Mouse (Mus musculus): ENCODE data around the gene Bnipl. TPM values are rescaled to one million over a fixed set of nuclear protein-coding genes. Genes with fewer than 3 reads are reported as not detected.

The Bnipl gene
- polyA plus RNA-seq, 1 experiment = not detected

DNA sequence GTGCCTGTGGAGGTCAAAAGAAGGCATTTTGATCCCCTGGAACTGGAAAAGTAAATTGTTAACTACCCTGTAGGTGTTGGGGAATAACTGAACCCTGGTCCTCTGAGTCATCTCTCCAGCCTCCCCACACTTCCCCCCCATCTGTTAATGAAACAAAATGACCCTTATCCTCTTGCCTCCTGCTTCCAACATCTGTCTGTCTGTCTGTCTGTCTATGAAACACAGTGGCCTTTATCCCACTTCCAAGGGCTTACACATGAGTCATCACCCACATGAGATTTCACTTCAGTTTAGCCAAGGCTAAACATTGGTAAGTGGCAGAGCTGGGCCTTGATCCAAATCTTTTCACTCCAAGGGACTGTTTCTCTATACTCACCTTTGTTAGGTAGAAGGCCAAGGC, 16.9 kb upstream of the Bnipl start:
- no peak overlapping the region for H3K4me3 ChIP-seq (ENCODE audit: insufficient read depth, low read length)
- H3K4me1 ChIP-seq (ENCODE audit: control insufficient read depth, insufficient read depth, low read length) = no peaks in the 10 kb centered on the region
- H3K27ac ChIP-seq (ENCODE audit: insufficient read depth, low read length) = no peak overlapping the region
- no peak for TF ChIP-seq CTCF (IDR thresholded peaks at IDR 0.05; ENCODE audit: borderline replicate concordance, insufficient read depth, low read length)
- TF ChIP-seq POLR2A (IDR thresholded peaks at IDR 0.05; ENCODE audit: low read depth, low read length) = no peak

- Histone ChIP-seq H3K27ac (ENCODE audit: insufficient read depth, low read length) (no peak overlapping the region), H3K4me3 (ENCODE audit: insufficient read depth, low read length) (no peak overlapping the region), H3K4me1 (ENCODE audit: control insufficient read depth, insufficient read depth, low read length) (peaks cover 6% of the 10 kb centered on the region; the same call in 1 of the 2 replicates)
- TF ChIP-seq CTCF (IDR thresholded peaks at IDR 0.05; ENCODE audit: borderline replicate concordance, insufficient read depth, low read length) (no peak), POLR2A (IDR thresholded peaks at IDR 0.05; ENCODE audit: low read depth, low read length) (no peak)
Observed at GRCm38 (mm10) chr3:95266052-95266451, 15.1 kb upstream of the Bnipl start.

GRCm38 (mm10) chr3:95264724-95265123, 13.7 kb upstream of the Bnipl start:
- Histone ChIP-seq H3K27ac (ENCODE audit: insufficient read depth, low read length) (no peak overlapping the region), H3K4me3 (ENCODE audit: insufficient read depth, low read length) (no peak overlapping the region), H3K4me1 (ENCODE audit: control insufficient read depth, insufficient read depth, low read length) (peaks cover 6% of the 10 kb centered on the region; the same call in 1 of the 2 replicates)
- no peak for TF ChIP-seq POLR2A (IDR thresholded peaks at IDR 0.05; ENCODE audit: low read depth, low read length)
- TF ChIP-seq CTCF (IDR thresholded peaks at IDR 0.05; ENCODE audit: borderline replicate concordance, insufficient read depth, low read length) = no peak

DNA sequence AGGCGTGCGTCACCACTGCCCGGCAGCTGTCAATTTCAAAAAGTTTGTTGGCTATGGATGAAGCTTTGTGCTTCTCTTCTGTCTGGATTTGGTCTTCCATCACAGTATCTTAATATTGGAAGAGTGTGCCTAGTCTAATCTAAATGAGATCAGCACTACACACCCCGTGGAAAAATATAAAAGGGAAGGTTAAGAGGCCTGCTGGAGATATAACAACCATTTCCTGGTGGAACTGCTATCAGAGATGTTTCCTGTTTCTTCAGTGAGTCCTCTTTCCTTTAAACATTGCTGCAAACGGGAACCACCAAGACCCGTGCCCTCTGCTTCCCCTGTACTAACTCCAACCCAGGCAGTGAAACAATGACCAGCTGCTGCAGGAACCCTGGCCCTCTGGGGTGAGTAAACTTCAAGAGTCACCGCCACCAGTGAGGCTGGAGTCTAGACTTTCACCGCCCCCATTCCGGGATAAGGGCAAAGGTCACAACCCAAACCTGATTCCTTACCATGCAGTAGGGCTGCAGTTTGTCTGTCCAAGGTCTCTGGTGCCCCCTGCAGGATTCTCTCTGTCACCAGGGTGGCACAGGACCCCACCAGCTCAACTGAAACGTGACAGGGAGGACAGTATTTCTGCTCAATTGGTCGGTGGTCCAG, 12.2 kb upstream of the Bnipl start:
- no peak for TF ChIP-seq POLR2A (IDR thresholded peaks at IDR 0.05; ENCODE audit: low read depth, low read length)
- peak; percentile 52; the same call in 1 of the 2 replicates for TF ChIP-seq CTCF (IDR thresholded peaks at IDR 0.05; ENCODE audit: borderline replicate concordance, insufficient read depth, low read length)
- H3K4me3 ChIP-seq (ENCODE audit: insufficient read depth, low read length) = no peak overlapping the region
- H3K27ac ChIP-seq (ENCODE audit: insufficient read depth, low read length) = no peak overlapping the region
- peaks cover 6% of the 10 kb centered on the region; the same call in 1 of the 2 replicates for H3K4me1 ChIP-seq (ENCODE audit: control insufficient read depth, insufficient read depth, low read length)

DNA sequence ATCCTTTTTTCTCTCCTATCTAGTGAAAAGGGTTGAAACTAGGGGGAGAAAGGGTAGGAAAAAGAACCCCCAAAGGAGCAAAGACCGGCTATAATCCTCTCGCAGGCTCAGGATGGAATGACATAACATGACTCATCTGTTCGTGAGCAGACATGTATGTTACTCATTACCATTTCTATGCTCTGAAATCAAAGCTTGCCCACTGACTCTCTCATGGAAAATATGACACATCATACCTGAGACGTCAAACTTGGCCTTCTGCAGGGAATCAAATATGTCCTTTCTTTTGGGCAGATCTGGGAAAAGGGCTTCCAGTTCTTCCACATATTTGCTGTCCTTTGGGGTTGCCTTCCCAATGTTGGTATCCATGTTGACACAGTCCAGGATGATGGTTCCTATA, 11.0 kb upstream of the Bnipl start:
- no peak for TF ChIP-seq CTCF (IDR thresholded peaks at IDR 0.05; ENCODE audit: borderline replicate concordance, insufficient read depth, low read length)
- no peak for TF ChIP-seq POLR2A (IDR thresholded peaks at IDR 0.05; ENCODE audit: low read depth, low read length)
- Histone ChIP-seq H3K4me3 (ENCODE audit: insufficient read depth, low read length) (no peak overlapping the region), H3K4me1 (ENCODE audit: control insufficient read depth, insufficient read depth, low read length) (peaks cover 6% of the 10 kb centered on the region; the same call in 1 of the 2 replicates), H3K27ac (ENCODE audit: insufficient read depth, low read length) (peak overlapping the region; percentile 83)

DNA sequence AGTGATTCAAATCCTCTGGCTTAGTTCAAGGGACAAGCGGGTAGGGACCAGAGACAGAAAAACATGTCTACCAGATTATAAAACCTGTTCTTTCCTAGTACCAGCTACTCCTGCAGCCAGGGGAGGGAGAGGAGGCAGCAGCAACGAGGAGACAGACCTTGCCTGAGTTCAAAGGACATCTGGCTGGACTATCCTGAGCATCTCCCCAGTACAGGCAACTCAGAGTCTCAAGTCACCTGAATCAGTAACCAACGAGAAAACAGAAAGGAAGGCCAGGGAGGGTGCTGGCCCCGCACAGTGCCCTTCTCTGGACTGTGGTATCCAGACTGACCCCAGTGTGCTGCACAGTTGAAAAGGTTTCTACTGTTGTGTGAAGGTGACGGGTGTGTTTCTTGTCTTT, 5.9 kb upstream of the Bnipl start:
- Histone ChIP-seq H3K4me1 (ENCODE audit: control insufficient read depth, insufficient read depth, low read length) (0 out of 2 replicates have a peak, but pooled peaks cover 1% of the 10 kb centered on the region), H3K4me3 (ENCODE audit: insufficient read depth, low read length) (no peak overlapping the region), H3K27ac (ENCODE audit: insufficient read depth, low read length) (no peak overlapping the region)
- TF ChIP-seq POLR2A (IDR thresholded peaks at IDR 0.05; ENCODE audit: low read depth, low read length) = no peak
- no peak for TF ChIP-seq CTCF (IDR thresholded peaks at IDR 0.05; ENCODE audit: borderline replicate concordance, insufficient read depth, low read length)

DNA sequence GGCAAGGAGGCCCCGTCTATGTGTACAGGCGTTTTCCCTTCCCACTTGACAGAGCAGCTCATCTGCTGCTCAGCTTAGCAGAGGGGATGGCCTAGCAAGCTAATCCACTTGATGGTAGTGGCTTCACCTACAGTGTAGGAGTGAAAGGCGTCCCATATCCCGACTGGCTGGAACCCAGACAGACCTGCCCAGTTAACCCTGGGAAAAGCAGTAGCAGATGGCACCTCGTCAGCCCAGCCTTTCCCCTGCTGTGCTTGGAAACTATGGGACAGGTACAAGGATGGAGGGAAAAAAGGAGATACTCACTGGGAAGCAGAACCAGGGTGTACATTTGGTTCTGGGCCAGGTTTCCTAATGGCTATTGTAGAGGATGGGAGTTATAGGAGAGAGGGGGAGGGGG, 632 bp downstream of the Bnipl start:
- Histone ChIP-seq H3K4me1 (ENCODE audit: control insufficient read depth, insufficient read depth, low read length) (peaks cover 5% of the 10 kb centered on the region; the same call in 1 of the 2 replicates), H3K27ac (ENCODE audit: insufficient read depth, low read length) (no peak overlapping the region), H3K4me3 (ENCODE audit: insufficient read depth, low read length) (no peak overlapping the region)
- TF ChIP-seq POLR2A (IDR thresholded peaks at IDR 0.05; ENCODE audit: low read depth, low read length) (no peak), CTCF (IDR thresholded peaks at IDR 0.05; ENCODE audit: borderline replicate concordance, insufficient read depth, low read length) (no peak)

DNA sequence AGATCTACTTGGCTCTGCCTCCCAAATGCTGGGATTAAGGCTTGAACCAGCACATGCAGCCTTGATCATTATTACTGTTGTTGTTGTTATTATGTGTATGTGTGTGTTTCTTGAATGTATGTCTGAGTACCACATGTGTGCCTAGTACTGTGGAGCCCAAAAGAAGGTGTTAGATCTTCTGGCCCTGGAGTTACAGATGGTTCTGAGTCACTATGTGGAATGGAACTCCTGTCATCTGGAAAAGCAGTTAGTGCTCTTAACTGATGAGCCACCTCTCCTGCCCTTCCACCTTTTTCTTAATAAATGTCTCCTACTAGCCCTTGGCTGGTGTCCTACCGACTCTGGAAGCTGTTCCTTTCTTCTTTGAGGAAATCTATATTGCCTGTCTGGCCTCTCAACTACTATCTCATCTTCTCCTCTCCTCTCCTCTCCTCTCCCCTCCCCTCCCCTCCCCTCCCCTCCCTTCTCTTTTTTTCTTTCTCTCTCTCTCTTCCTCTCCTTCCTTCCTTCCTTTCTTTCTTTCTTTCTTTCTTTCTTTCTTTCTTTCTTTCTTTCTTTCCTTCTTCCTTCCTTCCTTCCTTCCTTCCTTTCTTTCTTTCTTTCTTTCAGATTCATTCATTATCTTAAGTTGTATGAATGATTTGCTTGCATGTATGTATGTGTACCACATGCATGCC, 3.2 kb downstream of the Bnipl start:
- peaks cover 5% of the 10 kb centered on the region; the same call in 1 of the 2 replicates for H3K4me1 ChIP-seq (ENCODE audit: control insufficient read depth, insufficient read depth, low read length)
- no peak overlapping the region for H3K4me3 ChIP-seq (ENCODE audit: insufficient read depth, low read length)
- 0 out of 2 replicates have a peak overlapping the region, but pooled peaks have one; percentile 17 for H3K27ac ChIP-seq (ENCODE audit: insufficient read depth, low read length)
- TF ChIP-seq POLR2A (IDR thresholded peaks at IDR 0.05; ENCODE audit: low read depth, low read length) (no peak), CTCF (IDR thresholded peaks at IDR 0.05; ENCODE audit: borderline replicate concordance, insufficient read depth, low read length) (no peak)

- Histone ChIP-seq H3K4me1 (ENCODE audit: control insufficient read depth, insufficient read depth, low read length) (peaks cover 5% of the 10 kb centered on the region; the same call in 1 of the 2 replicates), H3K27ac (ENCODE audit: insufficient read depth, low read length) (peak overlapping the region; percentile 84), H3K4me3 (ENCODE audit: insufficient read depth, low read length) (no peak overlapping the region)
- TF ChIP-seq POLR2A (IDR thresholded peaks at IDR 0.05; ENCODE audit: low read depth, low read length) = peak; percentile 23; the same call in 1 of the 2 replicates
- TF ChIP-seq CTCF (IDR thresholded peaks at IDR 0.05; ENCODE audit: borderline replicate concordance, insufficient read depth, low read length) = no peak
Observed at GRCm38 (mm10) chr3:95246465-95247231, 4.3 kb downstream of the Bnipl start.

Measured in embryonic fibroblast, embryonic 13.5 days (primary cell).